Mouse (Mus musculus) bone marrow, adult 2 months (tissue): Measurements from ENCODE around the gene Nt5c3.

Experiments
- CTCF ChIP-seq: fragments of 200-500 bp; IDR thresholded peaks from 2 replicates; pipeline ENCODE4 v1.5.1; 2011; ENCODE audit warnings: low read length, control low read depth; ENCODE audit not compliant: control insufficient read depth, insufficient read depth
- POLR2A ChIP-seq: fragments of 200-500 bp; IDR thresholded peaks from 2 replicates; pipeline ENCODE4 v1.6.1; 2011; ENCODE audit warnings: low read depth, mild to moderate bottlenecking, control low read depth, low read length, borderline replicate concordance; ENCODE audit not compliant: control insufficient read depth

DNA sequence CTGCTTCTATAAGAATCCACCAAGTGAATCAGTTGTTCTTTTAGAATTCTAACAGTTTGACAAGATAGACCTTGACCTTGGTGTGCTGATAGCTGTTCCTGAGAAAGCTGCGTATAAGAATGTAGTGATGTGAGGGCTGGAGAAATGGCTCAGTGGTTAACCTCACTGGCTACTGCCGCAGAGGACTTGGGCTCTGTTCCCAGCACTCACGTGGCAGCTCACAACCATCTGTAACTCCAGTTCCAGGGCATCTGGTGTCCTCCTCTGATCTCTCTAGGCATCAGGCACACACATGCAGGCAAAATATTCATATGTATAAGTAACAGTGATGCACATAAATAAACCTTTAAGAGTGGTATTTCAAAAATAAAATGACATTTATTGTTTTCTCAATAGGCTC, 15.8 kb downstream of the Nt5c3 start:
- TF ChIP-seq CTCF (no peak), POLR2A (no peak)
